Mouse (Mus musculus) Patski (cell line): ENCODE data around the gene Eml1. TPM values are rescaled to one million over a fixed set of nuclear protein-coding genes. Genes with fewer than 3 reads are reported as not detected.

Experiments used
- ATAC-seq: fragments of 100-300 bp; one replicate; pipeline ENCODE4 v1.8.0; 2021
- CTCF ChIA-PET: fragments of 350-600 bp; sonication (Branson Sonifier 250); formaldehyde crosslinking; loops from one replicate; lab custom pipeline; 2022; ENCODE audit warnings: inconsistent platforms; lab: Charles Lee
- POLR2A ChIA-PET: fragments of 350-600 bp; sonication (Branson Sonifier 250); formaldehyde crosslinking; loops from one replicate; lab custom pipeline; 2022; ENCODE audit warnings: antibody characterized with exemption, inconsistent platforms; lab: Charles Lee
- DNase-seq: peaks from one replicate; pipeline ENCODE4 v3.0.0-alpha.2; 2011; ENCODE audit warnings: low read depth, low spot score
- H3K27me3 ChIP-seq: fragments of 371-371 bp; one replicate; pipeline ENCODE4 v1.5.1; 2021
- CTCF ChIP-seq: fragments of 100-300 bp; IDR thresholded peaks from one replicate; pipeline ENCODE4 v1.5.1; 2021
- in situ Hi-C: fragments of 300-500 bp; cut with MboI; formaldehyde crosslinking; loops from 3 replicates; pipeline ENCODE4 v1.11.1; 2018; ENCODE audit warnings: low pct_unique_long_range_greater_than_20kb, mixed read lengths
- polyA plus RNA-seq: library from polyadenylated mRNA; unstranded; gene quantifications from one replicate; pipeline ENCODE4 v1.2.3, GENCODE M21; 2021

Gene Eml1
- polyA plus RNA-seq, 1 experiment from 2014 or later = 56.9 TPM

- CTCF ChIA-PET = no interaction called here
These were observed 82.8 kb downstream of the Eml1 start for GRCm38 (mm10) chr12:108453561-108454044.

DNA sequence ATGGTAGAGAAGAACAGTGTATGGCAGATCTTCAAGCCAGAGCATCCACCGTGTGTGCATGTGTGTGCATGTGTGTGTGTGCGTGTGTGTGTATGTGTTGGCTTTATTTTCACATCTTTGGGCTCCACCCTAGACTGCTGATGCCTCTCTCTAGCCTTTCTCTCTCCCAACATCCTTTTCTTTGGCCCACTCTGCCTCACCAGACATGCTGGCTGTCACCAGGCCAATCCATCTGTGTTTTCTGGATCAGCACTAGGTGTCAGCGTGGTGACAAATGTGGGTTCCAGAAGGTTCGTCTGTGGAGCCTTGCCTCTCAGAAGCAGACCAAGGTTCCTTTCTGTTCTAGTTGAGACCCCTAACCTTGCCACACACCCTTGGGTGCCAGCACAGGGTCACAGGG is 84.2 kb downstream of the Eml1 start:
- no peak for DNase-seq
- CTCF ChIA-PET = no interaction called here
- POLR2A ChIA-PET = no interaction called here
- no peak for TF ChIP-seq CTCF
- in situ Hi-C loops = no loop called here
- no peaks in the 10 kb centered on the region for H3K27me3 ChIP-seq
- ATAC-seq = no peak

More at GRCm38 (mm10) chr12:108453561-108454044, 82.8 kb downstream of the Eml1 start:
- POLR2A ChIA-PET = interaction anchor here (0.6 to 1.2 kb wide), 2 partner anchors 9 to 34 kb away, joined by 3 to 5 read pairs; no protein-coding TSS in a partner anchor
- peak; percentile 57 for DNase-seq
- no peaks in the 10 kb centered on the region for H3K27me3 ChIP-seq
- in situ Hi-C loops = no loop called here
- no peak for TF ChIP-seq CTCF
- peak; percentile 80 for ATAC-seq

DNA sequence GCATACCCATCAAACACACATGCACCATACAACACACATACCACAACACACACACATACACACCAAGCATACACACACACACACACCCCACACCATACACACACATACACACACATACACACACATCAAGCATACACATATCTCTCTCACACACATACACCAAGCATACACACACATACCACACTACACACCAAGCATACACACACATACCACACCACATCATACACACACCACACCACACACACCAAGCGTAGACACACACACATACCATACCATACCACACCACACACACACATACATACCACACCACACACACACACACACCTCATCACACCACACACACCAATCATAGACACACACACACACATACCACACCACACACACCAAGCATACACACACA is 102.1 kb downstream of the Eml1 start:
- in situ Hi-C loops = no loop called here
- no peaks in the 10 kb centered on the region for H3K27me3 ChIP-seq
- DNase-seq (no peak), ATAC-seq (no peak)
- POLR2A ChIA-PET = no interaction called here
- CTCF ChIA-PET = no interaction called here
- TF ChIP-seq CTCF = no peak

DNA sequence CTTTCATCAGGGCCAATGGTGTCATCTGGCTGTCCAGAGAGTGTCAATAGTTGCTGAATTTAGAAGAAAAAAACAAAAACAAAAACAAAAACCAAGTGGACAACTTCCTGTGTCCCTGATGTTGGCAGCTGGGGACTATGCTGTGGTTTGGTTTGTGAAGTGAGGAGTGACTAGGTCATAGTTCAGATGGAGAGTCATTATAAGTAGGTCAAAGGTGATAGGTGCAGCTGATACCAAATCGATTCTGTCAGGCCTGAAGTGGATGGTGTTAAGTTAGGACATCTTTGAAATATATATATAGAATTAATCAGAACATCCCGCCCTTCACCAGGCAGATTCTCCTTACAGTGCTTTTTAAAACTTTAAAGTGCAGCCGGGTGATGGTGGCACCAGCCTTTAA is 103.7 kb downstream of the Eml1 start:
- in situ Hi-C loops = no loop called here
- H3K27me3 ChIP-seq = no peaks in the 10 kb centered on the region
- ChIA-PET CTCF (interaction anchor here (1.0 kb wide), 1 partner anchor 111 kb away, joined by 3 read pairs; no protein-coding TSS in a partner anchor), POLR2A (interaction anchor here (0.6 kb wide), 1 partner anchor 145 kb away, joined by 3 read pairs; no protein-coding TSS in a partner anchor)
- ATAC-seq (no peak), DNase-seq (no peak)
- no peak for TF ChIP-seq CTCF

DNA sequence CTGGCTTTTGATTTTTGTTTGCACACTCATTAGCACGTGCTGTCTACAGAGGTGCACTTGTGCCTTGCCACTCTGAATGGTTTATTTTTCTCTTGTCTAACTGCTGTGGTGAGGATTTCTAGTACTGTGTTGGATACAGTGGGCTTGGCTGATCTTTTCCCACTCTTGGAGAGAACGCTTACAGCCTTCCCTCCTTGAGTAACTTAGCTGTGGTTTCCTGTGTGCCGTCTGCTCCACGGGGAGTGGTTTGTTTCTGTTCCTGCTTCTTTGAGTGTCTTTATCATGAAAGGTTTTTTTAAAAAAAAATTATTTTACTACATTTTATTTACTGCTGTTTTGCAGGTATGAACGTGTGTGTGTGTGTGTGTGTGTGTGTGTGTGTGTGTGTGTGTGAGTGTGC is 108.0 kb downstream of the Eml1 start:
- ATAC-seq (no peak), DNase-seq (no peak)
- in situ Hi-C loops = no loop called here
- ChIA-PET POLR2A (no interaction called here), CTCF (no interaction called here)
- no peaks in the 10 kb centered on the region for H3K27me3 ChIP-seq
- no peak for TF ChIP-seq CTCF

DNA sequence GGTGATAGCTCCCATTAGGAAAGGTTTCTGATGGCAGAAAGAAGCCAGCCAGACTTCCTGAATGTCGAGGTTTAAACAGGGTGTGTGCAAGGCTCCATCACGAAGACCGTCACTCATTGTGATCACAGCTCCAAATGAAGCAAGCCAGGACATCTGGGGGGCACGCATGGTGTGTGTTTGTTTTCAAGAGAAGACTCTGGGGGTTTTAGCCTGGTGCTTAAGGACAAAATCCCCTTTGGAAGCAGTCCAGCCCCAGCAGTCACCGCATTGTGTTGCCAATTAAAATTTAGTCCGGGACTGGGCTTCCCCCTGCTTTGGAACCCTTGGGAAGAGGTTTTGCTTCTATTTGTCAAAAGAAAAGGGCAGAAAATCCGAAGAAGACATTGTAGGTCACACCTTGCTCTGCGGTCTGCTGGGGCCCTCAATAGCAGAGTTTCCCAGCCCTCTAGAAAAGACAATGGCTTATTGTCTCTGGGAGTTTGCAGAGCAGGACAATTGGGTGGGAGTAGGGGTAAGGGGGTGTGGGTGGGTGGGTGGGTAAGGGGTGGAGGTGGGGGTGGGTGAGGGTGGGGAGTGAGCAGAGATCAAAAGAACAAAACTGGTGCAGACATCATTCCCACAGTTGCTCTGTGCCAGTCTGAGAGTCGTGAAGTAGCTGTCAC is 110.1 kb downstream of the Eml1 start:
- no peak for TF ChIP-seq CTCF
- ChIA-PET CTCF (no interaction called here), POLR2A (no interaction called here)
- DNase-seq (no peak), ATAC-seq (no peak)
- in situ Hi-C loops = no loop called here
- no peaks in the 10 kb centered on the region for H3K27me3 ChIP-seq

- no peaks in the 10 kb centered on the region for H3K27me3 ChIP-seq
- no peak for TF ChIP-seq CTCF
- no peak for ATAC-seq
- ChIA-PET POLR2A (no interaction called here), CTCF (interaction anchor here (0.9 to 2.4 kb wide), 5 partner anchors 64 to 194 kb away, joined by 3 to 11 read pairs (median 4); no protein-coding TSS in a partner anchor)
- in situ Hi-C loops = no loop called here
- no peak for DNase-seq
These were observed 118.3 kb downstream of the Eml1 start for GRCm38 (mm10) chr12:108489076-108489475.

GRCm38 (mm10) chr12:108489741-108490140 is 119.0 kb downstream of the Eml1 start:
- DNase-seq (no peak), ATAC-seq (no peak)
- ChIA-PET CTCF (interaction anchor here (1.1 to 2.4 kb wide), 3 partner anchors 32 to 134 kb away, joined by 3 to 11 read pairs (median 5); no protein-coding TSS in a partner anchor), POLR2A (no interaction called here)
- in situ Hi-C loops = loop anchor here (5.0 kb wide), 1 partner anchor 127 kb away; no protein-coding TSS in a partner anchor
- TF ChIP-seq CTCF = no peak
- H3K27me3 ChIP-seq = no peaks in the 10 kb centered on the region

- ChIA-PET POLR2A (no interaction called here), CTCF (interaction anchor here (1.1 kb wide), 1 partner anchor 32 kb away, joined by 3 read pairs; no protein-coding TSS in a partner anchor)
- in situ Hi-C loops = loop anchor here (5.0 kb wide), 1 partner anchor 128 kb away; no protein-coding TSS in a partner anchor
- DNase-seq = no peak
- H3K27me3 ChIP-seq = no peaks in the 10 kb centered on the region
- no peak for ATAC-seq
- TF ChIP-seq CTCF = no peak
These were observed 119.6 kb downstream of the Eml1 start for GRCm38 (mm10) chr12:108490336-108490735.

- in situ Hi-C loops = loop anchor here (5.0 kb wide), 1 partner anchor 129 kb away; no protein-coding TSS in a partner anchor
- no peak for TF ChIP-seq CTCF
- DNase-seq = no peak
- ChIA-PET CTCF (interaction anchor here (1.1 kb wide), 1 partner anchor 33 kb away, joined by 3 read pairs; no protein-coding TSS in a partner anchor), POLR2A (no interaction called here)
- ATAC-seq = no peak
- H3K27me3 ChIP-seq = no peaks in the 10 kb centered on the region
These were observed 120.2 kb downstream of the Eml1 start for GRCm38 (mm10) chr12:108490954-108491353.
